Mouse (Mus musculus) embryonic fibroblast, embryonic 13.5 days (primary cell): ENCODE results near the gene Lemd2.

Experiments used
- CTCF ChIP-seq: IDR thresholded peaks from 2 replicates; pipeline ENCODE4 v1.5.1; 2011; ENCODE audit warnings: mild to moderate bottlenecking, control low read depth, low read length, moderate library complexity, borderline replicate concordance; ENCODE audit not compliant: insufficient read depth
- POLR2A ChIP-seq: IDR thresholded peaks from 2 replicates; pipeline ENCODE4 v1.6.1; 2011; ENCODE audit warnings: low read depth, mild to moderate bottlenecking, control low read depth, low read length, moderate library complexity

- TF ChIP-seq CTCF (no peak), POLR2A (no peak)
These were observed 36.7 kb downstream of the Lemd2 start, which contains the start of gene Ip6k3 for GRCm38 (mm10) chr17:27167545-27167944.
